Mouse (Mus musculus) liver, embryonic 14.5 days (tissue): ENCODE results near the gene Isg20l2. TPM values are rescaled to one million over a fixed set of nuclear protein-coding genes. Genes with fewer than 3 reads are reported as not detected.

Experiments
- ATAC-seq: fragments of 200-750 bp; cut with Nextera tagmentation; 2 replicates; pipeline ENCODE4 v1.8.0; 2017; ENCODE audit warnings: moderate number of reproducible peaks, mild to moderate bottlenecking, moderate library complexity; ENCODE audit not compliant: insufficient read depth
- DNase-seq, 3 experiments: peaks; one replicate each; pipeline ENCODE4 v3.0.0-alpha.2; 2012 to 2013; ENCODE audit warnings: low read depth in 3 of 3, low spot score in 3 of 3
- H3K27ac ChIP-seq: fragments of 300-500 bp; sonication (generic); 2 replicates; pipeline ENCODE4 v1.5.1; 2014; ENCODE audit warnings: moderate library complexity, mild to moderate bottlenecking, control low read depth, inconsistent platforms
- H3K27me3 ChIP-seq: fragments of 300-500 bp; sonication (generic); 2 replicates; pipeline ENCODE4 v1.6.1; 2014; ENCODE audit warnings: mild to moderate bottlenecking, low read length, moderate library complexity; ENCODE audit not compliant: control insufficient read depth, insufficient read depth
- H3K36me3 ChIP-seq: fragments of 300-500 bp; sonication (generic); replicated peaks from 2 replicates; pipeline ENCODE4 v1.6.1; 2014; ENCODE audit warnings: low read depth; ENCODE audit not compliant: control insufficient read depth, insufficient read depth
- H3K4me1 ChIP-seq, 2 experiments: fragments of 200-500 bp in 1 of 2; fragments of 300-500 bp in 1 of 2; sonication (generic) in 1 of 2; replicated peaks; 2 replicates each; pipeline ENCODE4 v1.6.1; 2012 to 2014; ENCODE audit warnings: antibody characterized with exemption in 1 of 2, inconsistent platforms in 1 of 2, low read length in 1 of 2; ENCODE audit not compliant: control insufficient read depth in 2 of 2, insufficient read depth in 2 of 2
- H3K4me2 ChIP-seq: fragments of 300-500 bp; sonication (generic); 2 replicates; pipeline ENCODE4 v1.6.1; 2014; ENCODE audit warnings: low read depth, mild to moderate bottlenecking, control low read depth, moderate library complexity
- H3K4me3 ChIP-seq, 2 experiments: fragments of 200-500 bp in 1 of 2; fragments of 300-500 bp in 1 of 2; sonication (generic) in 1 of 2; 2 replicates each; pipeline ENCODE4 v1.5.1; 2012 to 2014; ENCODE audit warnings: low read depth in 2 of 2, low read length in 2 of 2, mild to moderate bottlenecking in 2 of 2, control low read depth in 1 of 2, inconsistent platforms in 1 of 2, moderate library complexity in 1 of 2; ENCODE audit not compliant: insufficient read depth in 1 of 2
- H3K9ac ChIP-seq: fragments of 300-500 bp; sonication (generic); replicated peaks from 2 replicates; pipeline ENCODE4 v1.6.1; 2014; ENCODE audit warnings: mild to moderate bottlenecking, control low read depth, moderate library complexity
- H3K9me3 ChIP-seq: fragments of 300-500 bp; sonication (generic); 2 replicates; pipeline ENCODE4 v1.6.1; 2016; ENCODE audit warnings: low read length, mixed read lengths; ENCODE audit not compliant: control insufficient read depth
- CTCF ChIP-seq: IDR thresholded peaks from 2 replicates; pipeline ENCODE4 v1.5.1; 2016; ENCODE audit warnings: antibody characterized with exemption, low read depth, control low read depth
- EP300 ChIP-seq: IDR thresholded peaks from 2 replicates; pipeline ENCODE4 v1.6.1; 2016; ENCODE audit warnings: antibody characterized with exemption, low read depth
- WGBS: fragments of 180-500 bp; shearing (Covaris S2); extraction: QIAGEN DNeasy Blood & Tissue Kit; methylation state at CpG from one replicate; pipeline ENCODE4 v1.1.7; 2014; ENCODE audit not compliant: insufficient replicate concordance; 5-methylcytosine and 5-hydroxymethylcytosine counted together
- polyA plus RNA-seq, 2 experiments: library from polyadenylated mRNA; depleted of rRNA in 1 of 2; stranded (reverse) in 1 of 2; unstranded in 1 of 2; fragments of >200 nt; fragmentation: Nextera tagmentation in 1 of 2; extraction: Ambion mirVana in 1 of 2; gene quantifications; 2 replicates each; pipeline versions ENCODE4 v1.2.1 to v1.2.3; 2012 to 2014

Isg20l2 gene
- polyA plus RNA-seq, 2 experiments: 9.7 to 14.8 TPM

DNA sequence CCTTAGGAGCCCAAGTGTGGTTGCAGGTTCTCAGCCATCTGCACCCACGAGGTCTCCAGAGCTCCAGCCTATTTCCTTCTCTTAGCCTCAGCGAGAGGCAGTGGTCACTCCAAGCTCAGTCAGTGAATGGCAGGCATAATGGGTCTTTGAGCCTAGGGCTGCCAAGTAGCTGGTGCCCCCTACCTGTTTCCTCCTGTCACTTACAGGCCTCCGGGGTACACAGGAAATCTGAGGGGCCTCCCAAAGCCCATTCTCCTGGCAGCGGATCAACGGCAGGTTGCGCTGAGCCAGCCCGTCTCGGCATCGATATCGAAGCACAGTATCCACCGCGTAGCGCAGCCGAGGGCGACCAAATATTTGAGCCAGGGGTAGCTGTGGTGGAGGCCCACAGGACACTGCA lies 58.0 kb downstream of the Isg20l2 start:
- peak; percentile 4; the same call in 1 of the 2 replicates for TF ChIP-seq CTCF
- TF ChIP-seq EP300: no peak
- Histone ChIP-seq H3K9me3 (no peaks in the 10 kb centered on the region), H3K36me3 (no peaks in the 10 kb centered on the region), H3K27me3 (peaks cover 3% of the 10 kb centered on the region; the same call in 1 of the 2 replicates), H3K4me1 (peaks cover 0 to 17% of the 10 kb centered on the region in 2 experiments; a peak in 2 of 4 replicates), H3K27ac (no peak overlapping the region), H3K4me3 (peak overlapping the region; percentile 33 to 34), H3K9ac (no peak overlapping the region), H3K4me2 (peak overlapping the region; percentile 62)
- DNase-seq (no peak), ATAC-seq (no peak)
- 5% methylated on average over 15 of the region's 15 CpGs for WGBS

DNA sequence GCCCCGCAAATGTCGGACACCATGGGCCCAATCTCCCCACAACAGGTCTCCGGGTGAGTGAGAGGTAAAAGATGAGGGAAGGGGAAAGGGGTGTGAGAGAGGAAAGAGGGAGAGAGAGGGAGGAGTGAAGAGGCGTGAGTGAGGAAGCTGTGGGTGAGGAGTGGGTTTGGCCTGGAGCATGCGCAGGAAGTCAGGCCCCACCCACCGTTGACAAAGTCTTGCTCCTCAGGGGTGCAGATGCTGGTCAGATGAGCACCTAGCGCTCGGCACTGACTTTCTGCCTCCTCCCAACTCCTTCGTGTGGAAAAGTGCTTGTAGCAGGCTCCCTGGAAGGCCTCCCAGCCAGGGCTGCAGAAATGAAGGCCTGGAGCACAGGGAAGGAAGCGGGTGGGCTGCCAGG lies 59.8 kb downstream of the Isg20l2 start:
- TF ChIP-seq EP300: no peak
- TF ChIP-seq CTCF: no peak
- no peak overlapping the region for H3K9ac ChIP-seq
- H3K4me3 ChIP-seq: no peak overlapping the region
- no peaks in the 10 kb centered on the region for H3K36me3 ChIP-seq
- no peak overlapping the region for H3K27ac ChIP-seq
- peaks cover 14% of the 10 kb centered on the region for H3K27me3 ChIP-seq
- H3K4me1 ChIP-seq: peaks cover 0 to 11% of the 10 kb centered on the region in 2 experiments; a peak in 2 of 4 replicates
- DNase-seq (no peak), ATAC-seq (no peak)
- H3K9me3 ChIP-seq: no peaks in the 10 kb centered on the region
- 28% methylated on average over 10 of the region's 10 CpGs for WGBS
- H3K4me2 ChIP-seq: no peak overlapping the region

Other genes with a start within 250 kb of the Isg20l2 start
- 0.08 and 0.09 TPM in 2 replicates for gene Lrrc71, start 181.7 kb upstream of the Isg20l2 start, polyA plus RNA-seq (2012; rRNA removed)
- gene Lrrc71, start 181.7 kb upstream of the Isg20l2 start, polyA plus RNA-seq (2014; fragmentation: Nextera tagmentation; extraction: Ambion mirVana): 0.24 and 0.29 TPM in 2 replicates
- gene Ntrk1, start 135.2 kb upstream of the Isg20l2 start, polyA plus RNA-seq (2012; rRNA removed): 0.08 and 0.10 TPM in 2 replicates
- 0.04 and 0.14 TPM in 2 replicates for gene Ntrk1, start 135.2 kb upstream of the Isg20l2 start, polyA plus RNA-seq (2014; fragmentation: Nextera tagmentation; extraction: Ambion mirVana)
- 0.02 TPM in 2 replicates for gene Insrr, start 133.4 kb upstream of the Isg20l2 start, polyA plus RNA-seq (2012; rRNA removed)
- not detected in 2 replicates for gene Insrr, start 133.4 kb upstream of the Isg20l2 start, polyA plus RNA-seq (2014; fragmentation: Nextera tagmentation; extraction: Ambion mirVana)
- gene Pear1, start 106.0 kb upstream of the Isg20l2 start, polyA plus RNA-seq (2012; rRNA removed): 5.4 and 6.9 TPM in 2 replicates
- gene Pear1, start 106.0 kb upstream of the Isg20l2 start, polyA plus RNA-seq (2014; fragmentation: Nextera tagmentation; extraction: Ambion mirVana): 3.8 and 4.5 TPM in 2 replicates
- gene Sh2d2a, start 83.6 kb upstream of the Isg20l2 start, polyA plus RNA-seq (2012; rRNA removed): 0.04 and 0.09 TPM in 2 replicates
- gene Sh2d2a, start 83.6 kb upstream of the Isg20l2 start, polyA plus RNA-seq (2014; fragmentation: Nextera tagmentation; extraction: Ambion mirVana): 0.10 and 0.13 TPM in 2 replicates
- gene Prcc, start 44.7 kb upstream of the Isg20l2 start, polyA plus RNA-seq (2012; rRNA removed): 14.8 and 15.4 TPM in 2 replicates
- 5.0 and 6.7 TPM in 2 replicates for gene Prcc, start 44.7 kb upstream of the Isg20l2 start, polyA plus RNA-seq (2014; fragmentation: Nextera tagmentation; extraction: Ambion mirVana)
- gene Hdgf, start 24.0 kb upstream of the Isg20l2 start, polyA plus RNA-seq (2012; rRNA removed): 108 and 167 TPM in 2 replicates
- gene Hdgf, start 24.0 kb upstream of the Isg20l2 start, polyA plus RNA-seq (2014; fragmentation: Nextera tagmentation; extraction: Ambion mirVana): 204 and 256 TPM in 2 replicates
- 43.9 and 50.1 TPM in 2 replicates for gene Mrpl24, start 10.8 kb upstream of the Isg20l2 start, polyA plus RNA-seq (2012; rRNA removed)
- gene Mrpl24, start 10.8 kb upstream of the Isg20l2 start, polyA plus RNA-seq (2014; fragmentation: Nextera tagmentation; extraction: Ambion mirVana): 37.9 and 43.4 TPM in 2 replicates
- 8.9 and 9.2 TPM in 2 replicates for gene Rrnad1, start 403 bp downstream of the Isg20l2 start, polyA plus RNA-seq (2012; rRNA removed)
- 3.5 and 3.6 TPM in 2 replicates for gene Rrnad1, start 403 bp downstream of the Isg20l2 start, polyA plus RNA-seq (2014; fragmentation: Nextera tagmentation; extraction: Ambion mirVana)
- gene Crabp2, start 18.4 kb downstream of the Isg20l2 start, polyA plus RNA-seq (2012; rRNA removed): 0.17 and 0.23 TPM in 2 replicates
- gene Crabp2, start 18.4 kb downstream of the Isg20l2 start, polyA plus RNA-seq (2014; fragmentation: Nextera tagmentation; extraction: Ambion mirVana): 0.10 and 0.15 TPM in 2 replicates
- gene Nes, start 40.8 kb downstream of the Isg20l2 start, polyA plus RNA-seq (2012; rRNA removed): 0.78 and 1.1 TPM in 2 replicates
- gene Nes, start 40.8 kb downstream of the Isg20l2 start, polyA plus RNA-seq (2014; fragmentation: Nextera tagmentation; extraction: Ambion mirVana): 0.80 and 0.83 TPM in 2 replicates
- 0.08 TPM in 1 of 2 replicates, not detected in the other for gene Bcan, start 69.9 kb downstream of the Isg20l2 start, polyA plus RNA-seq (2012; rRNA removed)
- not detected in 2 replicates for gene Bcan, start 69.9 kb downstream of the Isg20l2 start, polyA plus RNA-seq (2014; fragmentation: Nextera tagmentation; extraction: Ambion mirVana)
- not detected in 2 replicates for gene Hapln2, start 97.3 kb downstream of the Isg20l2 start, polyA plus RNA-seq (2012; rRNA removed)
- gene Hapln2, start 97.3 kb downstream of the Isg20l2 start, polyA plus RNA-seq (2014; fragmentation: Nextera tagmentation; extraction: Ambion mirVana): not detected in 2 replicates
- gene Gpatch4, start 112.8 kb downstream of the Isg20l2 start, polyA plus RNA-seq (2012; rRNA removed): 5.4 and 11.5 TPM in 2 replicates
- gene Gpatch4, start 112.8 kb downstream of the Isg20l2 start, polyA plus RNA-seq (2014; fragmentation: Nextera tagmentation; extraction: Ambion mirVana): 19.0 and 22.2 TPM in 2 replicates
- 25.0 and 26.1 TPM in 2 replicates for gene Naxe, start 128.2 kb downstream of the Isg20l2 start, polyA plus RNA-seq (2012; rRNA removed)
- 59.6 and 67.7 TPM in 2 replicates for gene Naxe, start 128.2 kb downstream of the Isg20l2 start, polyA plus RNA-seq (2014; fragmentation: Nextera tagmentation; extraction: Ambion mirVana)
- gene Ttc24, start 148.0 kb downstream of the Isg20l2 start, polyA plus RNA-seq (2012; rRNA removed): not detected in 2 replicates
- gene Ttc24, start 148.0 kb downstream of the Isg20l2 start, polyA plus RNA-seq (2014; fragmentation: Nextera tagmentation; extraction: Ambion mirVana): not detected in 2 replicates
- gene Iqgap3, start 151.7 kb downstream of the Isg20l2 start, polyA plus RNA-seq (2012; rRNA removed): 8.4 and 8.8 TPM in 2 replicates
- gene Iqgap3, start 151.7 kb downstream of the Isg20l2 start, polyA plus RNA-seq (2014; fragmentation: Nextera tagmentation; extraction: Ambion mirVana): 6.7 and 7.6 TPM in 2 replicates
- gene Mef2d, start 212.1 kb downstream of the Isg20l2 start, polyA plus RNA-seq (2012; rRNA removed): 10.3 and 11.1 TPM in 2 replicates
- gene Mef2d, start 212.1 kb downstream of the Isg20l2 start, polyA plus RNA-seq (2014; fragmentation: Nextera tagmentation; extraction: Ambion mirVana): 6.4 and 7.5 TPM in 2 replicates